ENCODE assay signal across 9 mouse cellular contexts in the genomic region with DNA sequence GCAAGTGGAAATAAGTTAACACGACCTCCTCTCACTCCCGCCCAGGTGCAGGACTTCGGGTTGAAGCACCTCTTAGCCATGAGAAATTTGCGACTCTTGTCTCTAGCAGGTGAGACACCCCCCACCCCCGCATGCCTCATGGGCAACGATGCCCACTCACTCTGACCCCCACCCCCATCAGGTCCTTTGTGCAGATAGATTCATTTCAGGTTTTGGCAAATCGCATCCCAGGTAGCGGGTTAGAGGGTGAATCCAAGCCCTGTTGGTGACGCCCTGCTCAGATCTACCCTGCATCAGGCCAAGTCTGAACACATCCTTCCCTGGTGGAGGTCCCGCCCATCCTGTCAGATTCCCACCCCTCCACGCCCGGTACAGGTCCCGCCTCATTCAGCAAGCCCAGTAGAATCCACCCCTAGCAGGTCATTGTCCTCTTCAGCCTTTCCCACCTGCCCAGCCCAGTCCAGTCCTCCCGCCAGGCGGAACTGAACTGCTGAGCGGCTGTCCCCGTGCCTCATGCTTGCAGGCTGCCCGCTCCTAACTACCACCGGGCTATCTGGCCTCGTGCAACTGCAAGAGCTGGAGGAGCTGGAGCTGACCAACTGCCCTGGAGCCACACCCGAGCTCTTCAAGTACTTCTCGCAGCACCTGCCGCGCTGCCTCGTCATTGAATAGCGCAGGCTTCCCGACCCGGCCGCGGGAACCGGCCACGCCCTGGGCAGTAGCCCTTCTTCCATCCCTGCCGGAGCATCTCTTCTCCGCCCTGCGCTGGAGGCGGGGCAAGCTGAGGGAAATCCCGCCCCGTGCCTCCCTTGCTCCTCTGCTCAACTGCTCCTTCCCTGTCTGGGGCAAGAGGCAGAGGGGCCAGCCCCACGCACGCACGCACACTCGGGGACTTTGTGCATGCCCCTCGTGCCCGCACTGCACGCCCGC. TPM values are rescaled to one million over a fixed set of nuclear protein-coding genes. Genes with fewer than 3 reads are reported as not detected.
DNase-seq lines count a peak whose midpoint lies in the region; ATAC-seq and TF ChIP-seq lines count a peak whose summit lies in the region.
"Had no signal": no experiment of that assay in that cellular context is flagged by ENCODE, and none has a peak within 500 bp of the region (broad histone marks: within the 10 kb centered on the region; RNA-seq: fewer than 3 reads in every experiment).

No protein-coding gene starts in this region.

- H3K9ac ChIP-seq in forebrain, embryonic 11.5 days (ENCODE audit: low read length): peak overlapping the region; percentile 33; the same call in 1 of the 2 replicates
- H3K9ac ChIP-seq in forebrain, postnatal 0 days: no peak overlapping the region
- peak overlapping the region; percentile 42; the same call in 1 of the 2 replicates for H3K9ac ChIP-seq in midbrain, embryonic 12.5 days (replicated peaks)
- no peak overlapping the region for H3K9ac ChIP-seq in midbrain, embryonic 14.5 days (replicated peaks; ENCODE audit: low read length)
- H3K9ac ChIP-seq in limb, embryonic 13.5 days: no peak overlapping the region; the same call in 1 of the 2 replicates
- no peak overlapping the region for H3K9ac ChIP-seq in stomach, postnatal 0 days (ENCODE audit: low read length)

- 7% methylated on average over 46 of the region's 46 CpGs for WGBS in forebrain, embryonic 11.5 days
- 13% methylated on average over 45 of the region's 46 CpGs for WGBS in forebrain, postnatal 0 days
- WGBS in midbrain, embryonic 12.5 days: 6% methylated on average over 46 of the region's 46 CpGs
- 10% methylated on average over 45 of the region's 46 CpGs for WGBS in midbrain, embryonic 14.5 days
- 6% methylated on average over 45 of the region's 46 CpGs for WGBS in limb, embryonic 13.5 days
- WGBS in stomach, postnatal 0 days: 8% methylated on average over 39 of the region's 46 CpGs

- no peak for TF ChIP-seq CTCF in forebrain, postnatal 0 days (IDR thresholded peaks at IDR 0.05; ENCODE audit: low read depth)
- TF ChIP-seq CTCF in stomach, postnatal 0 days (IDR thresholded peaks at IDR 0.05; ENCODE audit: low read depth): no peak

- H3K27me3 ChIP-seq in forebrain, embryonic 11.5 days (ENCODE audit: control insufficient read depth, insufficient read depth, low read length): peaks cover 14% of the 10 kb centered on the region
- no peaks in the 10 kb centered on the region for H3K27me3 ChIP-seq in forebrain, postnatal 0 days (ENCODE audit: insufficient read depth, low read length)
- H3K27me3 ChIP-seq in midbrain, embryonic 12.5 days: peaks cover 41% of the 10 kb centered on the region
- peaks cover 10% of the 10 kb centered on the region for H3K27me3 ChIP-seq in midbrain, embryonic 14.5 days (ENCODE audit: control insufficient read depth, insufficient read depth, low read length)
- H3K27me3 ChIP-seq in limb, embryonic 13.5 days: peaks cover 76% of the 10 kb centered on the region
- H3K27me3 ChIP-seq in stomach, postnatal 0 days (ENCODE audit: control insufficient read depth, insufficient read depth, low read length): no peaks in the 10 kb centered on the region

- ATAC-seq in forebrain, embryonic 11.5 days (replicated peaks; ENCODE audit: low FRiP score): no peak
- ATAC-seq in forebrain, postnatal 0 days: no peak
- no peak for ATAC-seq in midbrain, embryonic 12.5 days (ENCODE audit: low FRiP score, low read depth)
- no peak for ATAC-seq in midbrain, embryonic 14.5 days (ENCODE audit: low FRiP score, low TSS enrichment)
- ATAC-seq in limb, embryonic 13.5 days (ENCODE audit: low FRiP score, low read depth): no peak
- ATAC-seq in stomach, postnatal 0 days (ENCODE audit: low FRiP score, low TSS enrichment): peak; percentile 28

- peaks cover 7% of the 10 kb centered on the region; the same call in 1 of the 2 replicates for H3K4me1 ChIP-seq in forebrain, embryonic 11.5 days (replicated peaks; ENCODE audit: control insufficient read depth, insufficient read depth, low read length)
- H3K4me1 ChIP-seq in forebrain, postnatal 0 days (ENCODE audit: insufficient read depth): peaks cover 3% of the 10 kb centered on the region; the same call in 1 of the 2 replicates
- H3K4me1 ChIP-seq in midbrain, embryonic 12.5 days: peaks cover 18% of the 10 kb centered on the region
- H3K4me1 ChIP-seq in midbrain, embryonic 14.5 days (ENCODE audit: control insufficient read depth, insufficient read depth, low read length): peaks cover 7% of the 10 kb centered on the region
- peaks cover 10% of the 10 kb centered on the region for H3K4me1 ChIP-seq in limb, embryonic 13.5 days
- peaks cover 3% of the 10 kb centered on the region for H3K4me1 ChIP-seq in stomach, postnatal 0 days (replicated peaks; ENCODE audit: control insufficient read depth, insufficient read depth)

- no peaks in the 10 kb centered on the region for H3K36me3 ChIP-seq in forebrain, embryonic 11.5 days (ENCODE audit: control insufficient read depth, insufficient read depth, low read length)
- peaks cover 38% of the 10 kb centered on the region for H3K36me3 ChIP-seq in forebrain, postnatal 0 days (ENCODE audit: insufficient read depth)
- H3K36me3 ChIP-seq in midbrain, embryonic 12.5 days: peaks cover 20% of the 10 kb centered on the region
- peaks cover 38% of the 10 kb centered on the region for H3K36me3 ChIP-seq in midbrain, embryonic 14.5 days (ENCODE audit: control insufficient read depth, insufficient read depth, low read length)
- H3K36me3 ChIP-seq in limb, embryonic 13.5 days: no peaks in the 10 kb centered on the region
- no peaks in the 10 kb centered on the region for H3K36me3 ChIP-seq in stomach, postnatal 0 days (ENCODE audit: control insufficient read depth, insufficient read depth, low read length)

- H3K27ac ChIP-seq in forebrain, embryonic 11.5 days (ENCODE audit: low read depth, low read length): no peak overlapping the region
- H3K27ac ChIP-seq in forebrain, postnatal 0 days (ENCODE audit: low read depth, low read length): no peak overlapping the region
- H3K27ac ChIP-seq in midbrain, embryonic 12.5 days (replicated peaks): no peak overlapping the region
- H3K27ac ChIP-seq in midbrain, embryonic 14.5 days (replicated peaks; ENCODE audit: low read depth, low read length): no peak overlapping the region
- no peak overlapping the region for H3K27ac ChIP-seq in limb, embryonic 13.5 days
- no peak overlapping the region for H3K27ac ChIP-seq in stomach, postnatal 0 days (replicated peaks)

- H3K9me3 ChIP-seq in forebrain, embryonic 11.5 days (ENCODE audit: control insufficient read depth, low read length): no peaks in the 10 kb centered on the region
- no peaks in the 10 kb centered on the region for H3K9me3 ChIP-seq in forebrain, postnatal 0 days (ENCODE audit: low read length)
- no peaks in the 10 kb centered on the region for H3K9me3 ChIP-seq in midbrain, embryonic 12.5 days
- no peaks in the 10 kb centered on the region for H3K9me3 ChIP-seq in midbrain, embryonic 14.5 days (ENCODE audit: control insufficient read depth, low read length)
- no peaks in the 10 kb centered on the region for H3K9me3 ChIP-seq in limb, embryonic 13.5 days
- no peaks in the 10 kb centered on the region for H3K9me3 ChIP-seq in stomach, postnatal 0 days (ENCODE audit: control insufficient read depth, low read length)

- peak overlapping the region; percentile 13; the same call in 1 of the 2 replicates for H3K4me3 ChIP-seq in forebrain, embryonic 11.5 days (ENCODE audit: low read depth, low read length)
- H3K4me3 ChIP-seq in forebrain, postnatal 0 days (ENCODE audit: low read depth, low read length): no peak overlapping the region
- peak overlapping the region; percentile 7; the same call in 1 of the 2 replicates for H3K4me3 ChIP-seq in midbrain, embryonic 12.5 days
- H3K4me3 ChIP-seq in midbrain, embryonic 14.5 days (replicated peaks; ENCODE audit: low read depth, low read length): no peak overlapping the region
- H3K4me3 ChIP-seq in limb, embryonic 13.5 days: peak overlapping the region; percentile 8; the same call in 1 of the 2 replicates
- 0 out of 2 replicates have a peak overlapping the region, but pooled peaks have one; percentile 6 for H3K4me3 ChIP-seq in stomach, postnatal 0 days (ENCODE audit: low read depth, low read length)

- H3K4me2 ChIP-seq in forebrain, embryonic 11.5 days (ENCODE audit: low read depth, low read length, severe bottlenecking): peak overlapping the region; percentile 37
- no peak overlapping the region for H3K4me2 ChIP-seq in forebrain, postnatal 0 days (ENCODE audit: low read depth)
- H3K4me2 ChIP-seq in midbrain, embryonic 12.5 days (replicated peaks): peak overlapping the region; percentile 35
- no peak overlapping the region for H3K4me2 ChIP-seq in midbrain, embryonic 14.5 days (ENCODE audit: low read length)
- peak overlapping the region; percentile 37 for H3K4me2 ChIP-seq in limb, embryonic 13.5 days (replicated peaks)
- H3K4me2 ChIP-seq in stomach, postnatal 0 days (replicated peaks; ENCODE audit: low read depth): peak overlapping the region; percentile 42; the same call in 1 of the 2 replicates

- DNase-seq in forebrain, embryonic 11.5 days (ENCODE audit: low spot score): peak; percentile 60
- no peak for DNase-seq in forebrain, postnatal 0 days
- DNase-seq in midbrain, embryonic 14.5 days: no peak
- no peak for DNase-seq in stomach, postnatal 0 days (ENCODE audit: low spot score)
- no peak for DNase-seq in spleen, postnatal 14 days (ENCODE audit: low spot score in 2 of 2)
- DNase-seq in right cerebral cortex, postnatal 10 days (ENCODE audit: low spot score in 2 of 2): no peak
- DNase-seq: cerebellum, postnatal 14 days had no signal

- TF ChIP-seq EP300 in stomach, postnatal 0 days (optimal IDR thresholded peaks at IDR 0.05): no peak

RNA-seq across cellular contexts. Expression of gene Wdr24, which starts 4.3 kb away (rescaled TPM):
- 28.4 and 33.6 TPM in 2 replicates for polyA plus RNA-seq in forebrain, embryonic 11.5 days (2014; fragmentation: Nextera tagmentation; extraction: Ambion mirVana)
- 36.5 and 37.5 TPM in 2 replicates for total RNA-seq in forebrain, postnatal 0 days (2014; rRNA removed)
- 23.2 and 24.5 TPM in 2 replicates for polyA plus RNA-seq in forebrain, postnatal 0 days (2015; fragmentation: Nextera tagmentation; extraction: Ambion mirVana)
- 28.3 and 28.5 TPM in 2 replicates for polyA plus RNA-seq in midbrain, embryonic 12.5 days (2016; fragmentation: Nextera tagmentation; extraction: Ambion mirVana)
- polyA plus RNA-seq in midbrain, embryonic 14.5 days (2014; fragmentation: Nextera tagmentation; extraction: Ambion mirVana): 30.0 and 31.7 TPM in 2 replicates
- 25.2 and 27.7 TPM in 2 replicates for polyA plus RNA-seq in limb, embryonic 13.5 days (2015; fragmentation: Nextera tagmentation; extraction: Ambion mirVana)
- polyA plus RNA-seq in stomach, postnatal 0 days (2015; fragmentation: Nextera tagmentation; extraction: Ambion mirVana): 10.8 and 12.5 TPM in 2 replicates

RNA-seq across cellular contexts. Expression of gene Jmjd8, which starts 9.6 kb away (rescaled TPM):
- 50.6 and 59.2 TPM in 2 replicates for polyA plus RNA-seq in forebrain, embryonic 11.5 days (2014; fragmentation: Nextera tagmentation; extraction: Ambion mirVana)
- total RNA-seq in forebrain, postnatal 0 days (2014; rRNA removed): 44.3 and 52.2 TPM in 2 replicates
- polyA plus RNA-seq in forebrain, postnatal 0 days (2015; fragmentation: Nextera tagmentation; extraction: Ambion mirVana): 46.7 and 49.5 TPM in 2 replicates
- 70.7 and 71.1 TPM in 2 replicates for polyA plus RNA-seq in midbrain, embryonic 12.5 days (2016; fragmentation: Nextera tagmentation; extraction: Ambion mirVana)
- polyA plus RNA-seq in midbrain, embryonic 14.5 days (2014; fragmentation: Nextera tagmentation; extraction: Ambion mirVana): 48.9 and 50.2 TPM in 2 replicates
- 57.9 and 60.7 TPM in 2 replicates for polyA plus RNA-seq in limb, embryonic 13.5 days (2015; fragmentation: Nextera tagmentation; extraction: Ambion mirVana)
- polyA plus RNA-seq in stomach, postnatal 0 days (2015; fragmentation: Nextera tagmentation; extraction: Ambion mirVana): 29.7 and 31.5 TPM in 2 replicates

RNA-seq across cellular contexts. Expression of gene Fbxl16, which starts 10.2 kb away (rescaled TPM):
- 13.6 and 14.4 TPM in 2 replicates for polyA plus RNA-seq in forebrain, embryonic 11.5 days (2014; fragmentation: Nextera tagmentation; extraction: Ambion mirVana)
- 97.6 and 133 TPM in 2 replicates for total RNA-seq in forebrain, postnatal 0 days (2014; rRNA removed)
- 27.1 and 58.7 TPM in 2 replicates for polyA plus RNA-seq in forebrain, postnatal 0 days (2015; fragmentation: Nextera tagmentation; extraction: Ambion mirVana)
- 24.8 and 29.4 TPM in 2 replicates for polyA plus RNA-seq in midbrain, embryonic 12.5 days (2016; fragmentation: Nextera tagmentation; extraction: Ambion mirVana)
- 37.2 and 39.8 TPM in 2 replicates for polyA plus RNA-seq in midbrain, embryonic 14.5 days (2014; fragmentation: Nextera tagmentation; extraction: Ambion mirVana)
- 2.2 and 2.8 TPM in 2 replicates for polyA plus RNA-seq in limb, embryonic 13.5 days (2015; fragmentation: Nextera tagmentation; extraction: Ambion mirVana)
- 1.3 and 1.9 TPM in 2 replicates for polyA plus RNA-seq in stomach, postnatal 0 days (2015; fragmentation: Nextera tagmentation; extraction: Ambion mirVana)

RNA-seq across cellular contexts. Expression of gene Stub1, which starts 14.1 kb away (rescaled TPM):
- 322 and 358 TPM in 2 replicates for polyA plus RNA-seq in forebrain, embryonic 11.5 days (2014; fragmentation: Nextera tagmentation; extraction: Ambion mirVana)
- total RNA-seq in forebrain, postnatal 0 days (2014; rRNA removed): 237 and 238 TPM in 2 replicates
- 314 and 324 TPM in 2 replicates for polyA plus RNA-seq in forebrain, postnatal 0 days (2015; fragmentation: Nextera tagmentation; extraction: Ambion mirVana)
- 277 and 283 TPM in 2 replicates for polyA plus RNA-seq in midbrain, embryonic 12.5 days (2016; fragmentation: Nextera tagmentation; extraction: Ambion mirVana)
- polyA plus RNA-seq in midbrain, embryonic 14.5 days (2014; fragmentation: Nextera tagmentation; extraction: Ambion mirVana): 310 and 386 TPM in 2 replicates
- polyA plus RNA-seq in limb, embryonic 13.5 days (2015; fragmentation: Nextera tagmentation; extraction: Ambion mirVana): 359 and 366 TPM in 2 replicates
- polyA plus RNA-seq in stomach, postnatal 0 days (2015; fragmentation: Nextera tagmentation; extraction: Ambion mirVana): 215 and 224 TPM in 2 replicates

RNA-seq across cellular contexts. Expression of gene Rhbdl1, which starts 18.0 kb away (rescaled TPM):
- polyA plus RNA-seq in forebrain, embryonic 11.5 days (2014; fragmentation: Nextera tagmentation; extraction: Ambion mirVana): 2.1 and 2.7 TPM in 2 replicates
- 85.4 and 90.7 TPM in 2 replicates for total RNA-seq in forebrain, postnatal 0 days (2014; rRNA removed)
- 77.6 and 83.3 TPM in 2 replicates for polyA plus RNA-seq in forebrain, postnatal 0 days (2015; fragmentation: Nextera tagmentation; extraction: Ambion mirVana)
- 5.8 and 6.0 TPM in 2 replicates for polyA plus RNA-seq in midbrain, embryonic 12.5 days (2016; fragmentation: Nextera tagmentation; extraction: Ambion mirVana)
- 45.5 and 57.4 TPM in 2 replicates for polyA plus RNA-seq in midbrain, embryonic 14.5 days (2014; fragmentation: Nextera tagmentation; extraction: Ambion mirVana)
- polyA plus RNA-seq in limb, embryonic 13.5 days (2015; fragmentation: Nextera tagmentation; extraction: Ambion mirVana): 1.4 and 1.6 TPM in 2 replicates
- 3.1 and 4.3 TPM in 2 replicates for polyA plus RNA-seq in stomach, postnatal 0 days (2015; fragmentation: Nextera tagmentation; extraction: Ambion mirVana)

Comparison
In these comparisons a context has a peak if more than half of its experiments do, and no peak if none do; other contexts are left out.
1. H3K4me2 ChIP-seq: peak in forebrain, embryonic 11.5 days (single experiment), midbrain, embryonic 12.5 days (single experiment), limb, embryonic 13.5 days (single experiment) and stomach, postnatal 0 days (single experiment); none in forebrain, postnatal 0 days (single experiment) and midbrain, embryonic 14.5 days (single experiment).
2. H3K4me3 ChIP-seq: peak in forebrain, embryonic 11.5 days (single experiment), midbrain, embryonic 12.5 days (single experiment), limb, embryonic 13.5 days (single experiment) and stomach, postnatal 0 days (single experiment); none in forebrain, postnatal 0 days (single experiment) and midbrain, embryonic 14.5 days (single experiment).
3. H3K9ac ChIP-seq: peak in forebrain, embryonic 11.5 days (single experiment) and midbrain, embryonic 12.5 days (single experiment); none in forebrain, postnatal 0 days (single experiment), midbrain, embryonic 14.5 days (single experiment), limb, embryonic 13.5 days (single experiment) and stomach, postnatal 0 days (single experiment).